Comparison of ENCODE assay signal across 8 mouse cellular contexts in the genomic region with DNA sequence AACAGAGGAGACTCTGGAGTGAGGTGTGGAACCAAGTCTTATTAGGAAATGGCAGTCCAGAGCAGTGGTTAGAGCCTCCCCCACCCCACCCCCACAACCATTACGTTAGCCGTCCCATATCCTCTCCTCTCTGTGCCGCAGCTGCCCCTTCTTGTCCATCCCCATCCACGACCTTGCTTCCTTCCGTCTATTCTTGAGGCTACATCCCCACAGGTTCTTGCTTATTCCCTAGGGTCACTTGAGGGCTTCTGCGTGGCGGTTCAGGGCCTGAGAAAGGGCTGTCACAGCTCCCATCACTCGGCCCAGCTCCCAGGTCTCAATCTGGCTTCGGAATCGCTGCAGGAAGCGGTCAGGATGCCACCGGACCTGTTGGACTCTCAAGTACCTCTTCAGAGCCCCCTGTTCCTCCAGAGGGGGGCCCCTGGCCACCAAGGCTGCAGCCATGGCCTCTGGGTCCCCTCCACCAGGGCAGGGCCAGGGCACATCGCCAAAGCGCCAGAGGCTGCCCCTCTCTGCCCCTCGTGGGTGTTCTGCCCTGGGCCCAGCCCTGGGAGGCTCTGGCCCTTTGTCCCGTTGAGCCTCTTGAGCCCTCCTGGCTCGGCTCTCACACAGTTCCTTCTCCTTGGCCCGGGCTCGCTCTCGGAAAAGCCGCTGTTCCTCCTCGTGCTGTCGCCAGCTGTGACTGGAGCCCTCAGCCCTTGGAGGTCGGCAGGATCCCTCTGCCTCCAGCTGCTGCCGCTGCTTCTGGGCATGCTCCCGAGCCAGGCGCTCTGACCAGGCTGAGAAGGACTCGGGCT. TPM values are rescaled to one million over a fixed set of nuclear protein-coding genes. Genes with fewer than 3 reads are reported as not detected.
DNase-seq lines count a peak whose midpoint lies in the region; ATAC-seq and TF ChIP-seq lines count a peak whose summit lies in the region.

A gene (plus strand): TSS at position 679 of the 797 bp plus-strand sequence.

- peaks cover 40% of the 10 kb centered on the region for H3K4me1 ChIP-seq in E14TG2a.4 (replicated peaks; ENCODE audit: low read depth, low read length)
- H3K4me1 ChIP-seq in heart, embryonic 15.5 days (replicated peaks): peaks cover 28% of the 10 kb centered on the region
- H3K4me1 ChIP-seq in liver, embryonic 11.5 days (replicated peaks; ENCODE audit: control insufficient read depth, insufficient read depth, low read length): peaks cover 11% of the 10 kb centered on the region

- peak within 1 kb of the TSS; percentile 60 for H3K27ac ChIP-seq in heart, embryonic 15.5 days
- H3K27ac ChIP-seq in liver, embryonic 11.5 days (ENCODE audit: low read depth, low read length): peak within 1 kb of the TSS; percentile 32; the same call in 1 of the 2 replicates

- no peak for ATAC-seq in heart, embryonic 15.5 days (replicated peaks; ENCODE audit: insufficient number of reproducible peaks, insufficient read depth, low FRiP score, low read depth)
- ATAC-seq in liver, embryonic 11.5 days (replicated peaks; ENCODE audit: low FRiP score): no peak

- no peak for TF ChIP-seq CTCF in E14TG2a.4 (conservative IDR thresholded peaks at IDR 0.05; ENCODE audit: low read length)

- 66% methylated on average over 28 of the region's 28 CpGs for WGBS in heart, embryonic 15.5 days
- whole genome bisulfite sequencing in liver, embryonic 11.5 days: 72% methylated on average over 28 of the region's 28 CpGs

- peak within 1 kb of the TSS; percentile 65 for H3K4me3 ChIP-seq in E14TG2a.4 (replicated peaks; ENCODE audit: low read length)
- no peak within 1 kb of the TSS for H3K4me3 ChIP-seq in heart, embryonic 15.5 days
- no peak within 1 kb of the TSS for H3K4me3 ChIP-seq in liver, embryonic 11.5 days (ENCODE audit: low read depth, low read length)

- no peaks in the 10 kb centered on the region for H3K9me3 ChIP-seq in E14TG2a.4 (ENCODE audit: low read length)
- no peaks in the 10 kb centered on the region for H3K9me3 ChIP-seq in heart, embryonic 15.5 days (replicated peaks)
- no peaks in the 10 kb centered on the region for H3K9me3 ChIP-seq in liver, embryonic 11.5 days (ENCODE audit: control insufficient read depth, low read length)

- DNase-seq in cerebellum, adult 9-11 months: peak; percentile 21
- no peak for DNase-seq in cerebellum, adult 18-20 months
- DNase-seq in liver, embryonic 11.5 days (ENCODE audit: low spot score): no peak
- no peak for DNase-seq in yolk sac, embryonic 10.5 days (ENCODE audit: low spot score)
- no peak for DNase-seq in frontal cortex, postnatal 25 days (ENCODE audit: low spot score in 2 of 2)
- no peak for DNase-seq in right cerebral cortex, adult 18-20 months

- H3K9ac ChIP-seq in heart, embryonic 15.5 days: no peak within 1 kb of the TSS
- no peak within 1 kb of the TSS for H3K9ac ChIP-seq in liver, embryonic 11.5 days (ENCODE audit: low read depth, low read length)

- peaks cover 32% of the 10 kb centered on the region for H3K36me3 ChIP-seq in E14TG2a.4 (ENCODE audit: insufficient read depth, low read length)
- H3K36me3 ChIP-seq in heart, embryonic 15.5 days: peaks cover 11% of the 10 kb centered on the region; the same call in 1 of the 2 replicates
- H3K36me3 ChIP-seq in liver, embryonic 11.5 days (ENCODE audit: control insufficient read depth, insufficient read depth, low read length): peaks cover 19% of the 10 kb centered on the region; the same call in 1 of the 2 replicates

- no peak within 1 kb of the TSS for H3K4me2 ChIP-seq in heart, embryonic 15.5 days
- H3K4me2 ChIP-seq in liver, embryonic 11.5 days: no peak within 1 kb of the TSS

- H3K27me3 ChIP-seq in E14TG2a.4 (ENCODE audit: insufficient read depth, low read length): peaks cover 40% of the 10 kb centered on the region
- H3K27me3 ChIP-seq in heart, embryonic 15.5 days: no peaks in the 10 kb centered on the region
- no peaks in the 10 kb centered on the region for H3K27me3 ChIP-seq in liver, embryonic 11.5 days (replicated peaks; ENCODE audit: control insufficient read depth, insufficient read depth, low read length)

RNA-seq across cellular contexts. Expression of the gene that starts here (rescaled TPM):
- polyA plus RNA-seq in heart, embryonic 15.5 days (2015; fragmentation: Nextera tagmentation; extraction: Ambion mirVana): 0.35 and 0.48 TPM in 2 replicates
- 0.53 TPM in 1 of 2 replicates, not detected in the other for polyA plus RNA-seq in liver, embryonic 11.5 days (2014; fragmentation: Nextera tagmentation; extraction: Ambion mirVana)
